Comparison of ENCODE assay signal across 14 mouse cellular contexts in the genomic region with DNA sequence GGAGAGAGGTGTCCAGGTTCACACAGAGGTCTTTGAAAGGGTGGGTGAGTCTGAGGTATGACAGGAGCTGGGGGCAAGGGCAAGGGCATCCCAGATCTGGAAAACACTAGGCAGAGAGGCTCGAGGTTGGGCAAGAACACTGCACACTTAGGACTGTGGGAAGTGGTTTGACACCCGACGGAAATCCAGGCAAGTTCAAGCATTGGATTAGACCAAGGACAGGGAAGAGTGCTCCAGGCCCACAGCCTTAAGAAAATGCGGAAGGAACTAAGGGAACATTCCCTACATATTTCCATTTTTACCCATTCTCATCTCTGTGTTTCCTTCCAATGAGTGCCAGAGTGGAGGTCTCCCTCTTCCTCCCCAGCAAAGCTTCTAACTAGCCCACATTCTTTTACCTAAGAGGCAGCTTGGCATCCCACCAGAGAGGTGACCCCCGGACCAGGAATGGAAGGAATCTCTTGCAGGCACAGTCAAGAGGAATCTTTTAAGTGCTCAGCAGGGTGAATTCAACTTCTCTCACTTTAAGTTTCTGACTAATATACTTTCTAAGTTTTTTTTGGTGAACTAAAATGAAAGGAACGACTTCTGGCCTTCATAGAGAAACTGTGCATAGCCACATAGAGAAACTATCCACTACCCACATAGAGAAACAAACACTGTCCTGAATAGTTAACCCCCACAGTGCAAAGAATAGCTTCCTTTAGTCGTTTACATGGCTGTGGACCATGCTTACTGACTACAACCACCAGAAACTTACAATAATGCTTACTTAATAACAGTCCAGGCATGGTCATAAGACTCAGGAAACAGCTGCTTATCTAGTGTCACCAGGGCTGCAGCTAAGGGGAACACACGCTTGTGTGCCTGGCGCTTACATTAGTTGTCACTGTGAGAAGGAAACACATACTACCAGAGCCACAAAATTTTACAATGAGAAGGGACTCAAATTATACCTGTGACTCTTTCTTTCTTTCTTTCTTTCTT.
DNase-seq lines count a peak whose midpoint lies in the region; ATAC-seq and TF ChIP-seq lines count a peak whose summit lies in the region.
"Had no signal": no experiment of that assay in that cellular context is flagged by ENCODE, and none has a peak within 500 bp of the region (broad histone marks: within the 10 kb centered on the region; RNA-seq: fewer than 3 reads in every experiment).

No protein-coding gene starts in this region.

- peak; percentile 84 for ATAC-seq in heart, postnatal 0 days (ENCODE audit: insufficient read depth, low read depth)

- TF ChIP-seq POLR2A in bone marrow macrophage, adult 2 months (IDR thresholded peaks at IDR 0.05; ENCODE audit: borderline replicate concordance, low read depth, low read length) = no peak

- no peak overlapping the region for H3K4me2 ChIP-seq in heart, postnatal 0 days (ENCODE audit: low read depth, low read length)
- H3K4me2 ChIP-seq: embryonic facial prominence, embryonic 13.5 days; hindbrain, embryonic 13.5 days; limb, embryonic 15.5 days had no signal

- no peak for TF ChIP-seq EP300 in heart, postnatal 0 days (IDR thresholded peaks at IDR 0.05; ENCODE audit: low read depth)

- H3K4me3 ChIP-seq in bone marrow macrophage, adult 2 months (ENCODE audit: insufficient read depth, low read length) = no peak overlapping the region
- H3K4me3 ChIP-seq in heart, postnatal 0 days (ENCODE audit: low read depth, low read length) = no peak overlapping the region
- H3K4me3 ChIP-seq: embryonic facial prominence, embryonic 13.5 days; hindbrain, embryonic 13.5 days; limb, embryonic 15.5 days had no signal

- 33% methylated on average over 9 of the region's 9 CpGs for WGBS in heart, postnatal 0 days

- H3K4me1 ChIP-seq in bone marrow macrophage, adult 2 months (ENCODE audit: control insufficient read depth, insufficient read depth, low read length) = peaks cover 13% of the 10 kb centered on the region
- H3K4me1 ChIP-seq in heart, postnatal 0 days (ENCODE audit: control insufficient read depth, insufficient read depth) = peaks cover 30% of the 10 kb centered on the region

- no peak overlapping the region for H3K9ac ChIP-seq in heart, postnatal 0 days (replicated peaks; ENCODE audit: low read depth, low read length)
- H3K9ac ChIP-seq: embryonic facial prominence, embryonic 13.5 days; hindbrain, embryonic 13.5 days; limb, embryonic 15.5 days had no signal

- DNase-seq in heart, adult 9 months (ENCODE audit: low spot score in 2 of 2) = peak; percentile 33 to 44
- DNase-seq in heart, postnatal 36 days = no peak
- DNase-seq in heart, postnatal 0 days (ENCODE audit: low spot score) = peak; percentile 83
- DNase-seq in lung, postnatal 10 days = peak; percentile 16
- DNase-seq in left cerebral cortex, adult 18-20 months (ENCODE audit: low spot score in 2 of 2) = no peak
- DNase-seq in thymus, postnatal 36 days = no peak
- no peak for DNase-seq in urinary bladder, adult 18-20 months (ENCODE audit: low spot score in 2 of 2)
- DNase-seq: cerebellum, adult 9-10 months; spleen, adult 18-20 months; thymus, postnatal 25 days had no signal

- H3K9me3 ChIP-seq in heart, postnatal 0 days (replicated peaks; ENCODE audit: control insufficient read depth, low read length) = no peaks in the 10 kb centered on the region
- H3K9me3 ChIP-seq: embryonic facial prominence, embryonic 13.5 days; hindbrain, embryonic 13.5 days; limb, embryonic 15.5 days had no signal

- no peaks in the 10 kb centered on the region; the same call in 1 of the 2 replicates for H3K36me3 ChIP-seq in heart, postnatal 0 days (replicated peaks; ENCODE audit: control insufficient read depth, insufficient read depth, low read length)
- H3K36me3 ChIP-seq: embryonic facial prominence, embryonic 13.5 days; hindbrain, embryonic 13.5 days; limb, embryonic 15.5 days had no signal

- TF ChIP-seq CTCF in bone marrow macrophage, adult 2 months (IDR thresholded peaks at IDR 0.05; ENCODE audit: low read depth, low read length) = no peak
- no peak for TF ChIP-seq CTCF in heart, postnatal 0 days (IDR thresholded peaks at IDR 0.05; ENCODE audit: low read depth)

- intact Hi-C loops in heart, postnatal 36 days (cut with DNase I) = no loop called here

- H3K27ac ChIP-seq in bone marrow macrophage, adult 2 months (ENCODE audit: insufficient read depth, low read depth, low read length) = peak overlapping the region; percentile 35; the same call in 1 of the 2 replicates
- H3K27ac ChIP-seq in heart, postnatal 0 days (ENCODE audit: low read depth) = peak overlapping the region; percentile 76
- H3K27ac ChIP-seq: embryonic facial prominence, embryonic 13.5 days; hindbrain, embryonic 13.5 days; limb, embryonic 15.5 days had no signal

- no peaks in the 10 kb centered on the region for H3K27me3 ChIP-seq in heart, postnatal 0 days (ENCODE audit: control insufficient read depth, insufficient read depth, low read length)
- H3K27me3 ChIP-seq: embryonic facial prominence, embryonic 13.5 days; hindbrain, embryonic 13.5 days; limb, embryonic 15.5 days had no signal

Comparison
In these comparisons a context has a peak if more than half of its experiments do, and no peak if none do; other contexts are left out.
1. DNase-seq: peak in heart, adult 9 months (2 of 2), heart, postnatal 0 days (single experiment) and lung, postnatal 10 days (single experiment); none in heart, postnatal 36 days (0 of 2), left cerebral cortex, adult 18-20 months (0 of 2), thymus, postnatal 36 days (0 of 2) and urinary bladder, adult 18-20 months (0 of 2).